Mouse (Mus musculus): ENCODE measurements at regions not wholly inside any gene's neighbourhood (a gene's known extent, or its start where the extent isn't known, plus 50 kb on each side); places are given as distances from the start of the nearest gene placed in this dataset. TPM values are rescaled to one million over a fixed set of nuclear protein-coding genes. Genes with fewer than 3 reads are reported as not detected.
"Not testable (repeated sequence)": the region's sequence is repeated elsewhere in the genome, so short reads cannot be mapped to it uniquely, and the experiment has no call there.

- DNase-seq (ENCODE audit: low read depth in 3 of 3, low spot score in 3 of 3): no peak
- Histone ChIP-seq H3K9me3 (ENCODE audit: control insufficient read depth, low read length) (no peaks in the 10 kb centered on the region), H3K27ac (no peak overlapping the region), H3K4me2 (ENCODE audit: low read depth) (no peak overlapping the region), H3K4me3 (ENCODE audit: insufficient read depth in 1 of 2, low read depth in 2 of 2, low read length in 2 of 2) (no peak overlapping the region), H3K27me3 (ENCODE audit: control insufficient read depth, insufficient read depth, low read length) (no peaks in the 10 kb centered on the region), H3K36me3 (replicated peaks; ENCODE audit: control insufficient read depth, insufficient read depth, low read depth) (no peaks in the 10 kb centered on the region), H3K9ac (replicated peaks) (no peak overlapping the region), H3K4me1 (replicated peaks; ENCODE audit: control insufficient read depth in 2 of 2, insufficient read depth in 2 of 2, low read length in 1 of 2) (no peaks in the 10 kb centered on the region)
- TF ChIP-seq CTCF (IDR thresholded peaks at IDR 0.05; ENCODE audit: low read depth) (no peak), EP300 (IDR thresholded peaks at IDR 0.05; ENCODE audit: low read depth) (no peak)
- 45% methylated on average over 2 of the region's 2 CpGs for WGBS (ENCODE audit: insufficient replicate concordance)
- ATAC-seq (ENCODE audit: insufficient read depth): no peak
Observed at GRCm38 (mm10) chr14:96630291-96630690, 111.4 kb upstream of the Klhl1 start.

DNA sequence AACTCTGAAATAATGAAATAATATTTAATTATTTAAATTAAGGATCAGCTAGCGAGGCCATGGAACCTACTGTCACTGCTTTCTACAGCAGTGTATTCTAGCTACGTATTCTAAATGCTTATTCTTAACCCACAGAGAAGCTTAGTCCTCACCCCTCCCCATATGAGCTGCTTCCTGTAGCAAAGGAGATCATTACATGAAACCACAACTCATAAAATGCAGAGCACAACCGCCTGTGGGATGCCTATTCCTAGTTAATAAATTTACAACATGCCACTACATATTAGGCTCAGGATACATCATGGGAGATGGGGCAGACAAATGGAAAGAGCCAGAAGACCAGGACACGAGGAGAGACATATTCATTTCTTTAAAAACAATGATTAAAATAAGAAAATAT, 87.8 kb upstream of the Klhl1 start:
- Histone ChIP-seq H3K4me2 (ENCODE audit: low read depth) (no peak overlapping the region), H3K4me3 (ENCODE audit: insufficient read depth in 1 of 2, low read depth in 2 of 2, low read length in 2 of 2) (no peak overlapping the region), H3K36me3 (replicated peaks; ENCODE audit: control insufficient read depth, insufficient read depth, low read depth) (no peaks in the 10 kb centered on the region), H3K9ac (replicated peaks) (no peak overlapping the region), H3K9me3 (ENCODE audit: control insufficient read depth, low read length) (no peaks in the 10 kb centered on the region), H3K27me3 (ENCODE audit: control insufficient read depth, insufficient read depth, low read length) (no peaks in the 10 kb centered on the region), H3K4me1 (replicated peaks; ENCODE audit: control insufficient read depth in 2 of 2, insufficient read depth in 2 of 2, low read length in 1 of 2) (no peaks in the 10 kb centered on the region), H3K27ac (no peak overlapping the region)
- DNase-seq (ENCODE audit: low read depth in 3 of 3, low spot score in 3 of 3): no peak
- TF ChIP-seq CTCF (IDR thresholded peaks at IDR 0.05; ENCODE audit: low read depth): no peak
- no peak for TF ChIP-seq EP300 (IDR thresholded peaks at IDR 0.05; ENCODE audit: low read depth)
- WGBS (ENCODE audit: insufficient replicate concordance): 46% methylated on average over 4 of the region's 4 CpGs
- ATAC-seq (ENCODE audit: insufficient read depth): no peak

DNA sequence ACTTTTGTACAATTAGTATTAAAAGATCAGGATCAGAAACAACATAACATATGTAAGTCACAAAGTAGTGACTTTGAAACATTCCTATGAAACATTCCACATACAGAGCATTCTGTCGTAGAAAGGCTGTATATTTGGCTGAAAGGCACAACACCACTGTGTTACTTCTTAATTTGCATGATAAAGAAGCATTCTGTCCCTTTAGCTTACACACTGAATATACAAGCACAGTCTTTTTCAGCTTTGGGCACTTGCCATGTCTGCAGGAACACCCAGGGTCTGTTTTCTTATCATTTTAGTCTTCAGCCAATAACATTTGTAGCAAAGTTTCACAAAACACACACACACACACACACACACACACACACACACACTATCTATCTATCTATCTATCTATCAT, 82.2 kb upstream of the Klhl1 start:
- H3K27me3 ChIP-seq (ENCODE audit: control insufficient read depth, insufficient read depth, low read length); H3K36me3 ChIP-seq (replicated peaks; ENCODE audit: control insufficient read depth, insufficient read depth, low read depth); H3K4me3 ChIP-seq (ENCODE audit: insufficient read depth in 1 of 2, low read depth in 2 of 2, low read length in 2 of 2); H3K4me2 ChIP-seq (ENCODE audit: low read depth); H3K9me3 ChIP-seq (ENCODE audit: control insufficient read depth, low read length); ATAC-seq (ENCODE audit: insufficient read depth); H3K27ac ChIP-seq; H3K9ac ChIP-seq (replicated peaks); DNase-seq (ENCODE audit: low read depth in 3 of 3, low spot score in 3 of 3); H3K4me1 ChIP-seq (replicated peaks; ENCODE audit: control insufficient read depth in 2 of 2, insufficient read depth in 2 of 2, low read length in 1 of 2): not testable (repeated sequence)
- 33% methylated on average over 1 of the region's 1 CpGs for WGBS (ENCODE audit: insufficient replicate concordance)

DNA sequence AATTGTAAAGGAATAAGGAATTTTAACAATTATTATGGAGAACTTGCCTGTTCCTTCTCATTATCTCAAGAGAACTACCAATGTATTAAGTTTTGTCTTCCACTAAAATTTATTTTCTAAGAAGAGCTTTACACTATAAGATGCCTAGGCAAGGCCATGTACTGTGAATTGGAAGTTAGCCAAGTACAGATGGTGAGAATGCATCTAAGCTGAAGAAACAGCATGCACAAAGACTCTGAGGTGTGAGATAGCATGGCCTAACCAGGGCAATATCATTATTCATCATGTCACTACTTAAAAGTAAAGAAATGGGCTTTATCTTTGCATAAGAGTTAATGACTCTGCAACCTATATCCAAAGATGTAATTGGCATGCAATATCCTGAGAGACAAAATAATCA, 73.1 kb upstream of the Klhl1 start:
- Histone ChIP-seq H3K4me1 (replicated peaks; ENCODE audit: control insufficient read depth in 2 of 2, insufficient read depth in 2 of 2, low read length in 1 of 2) (no peaks in the 10 kb centered on the region), H3K4me3 (ENCODE audit: insufficient read depth in 1 of 2, low read depth in 2 of 2, low read length in 2 of 2) (no peak overlapping the region), H3K36me3 (replicated peaks; ENCODE audit: control insufficient read depth, insufficient read depth, low read depth) (no peaks in the 10 kb centered on the region), H3K27ac (no peak overlapping the region), H3K9me3 (ENCODE audit: control insufficient read depth, low read length) (no peaks in the 10 kb centered on the region), H3K4me2 (ENCODE audit: low read depth) (no peak overlapping the region), H3K27me3 (ENCODE audit: control insufficient read depth, insufficient read depth, low read length) (no peaks in the 10 kb centered on the region), H3K9ac (replicated peaks) (no peak overlapping the region)
- DNase-seq (ENCODE audit: low read depth in 3 of 3, low spot score in 3 of 3) (no peak), ATAC-seq (ENCODE audit: insufficient read depth) (no peak)
- TF ChIP-seq EP300 (IDR thresholded peaks at IDR 0.05; ENCODE audit: low read depth) (no peak), CTCF (IDR thresholded peaks at IDR 0.05; ENCODE audit: low read depth) (no peak)

Small RNA genes in the stretch of these regions (microRNA-seq; reads per million reads assigned to microRNA genes)
- gene Gm27441: not detected
